Mouse (Mus musculus) layer of hippocampus, postnatal 14 days (tissue): ENCODE results near the gene Man2a1. TPM values are rescaled to one million over a fixed set of nuclear protein-coding genes. Genes with fewer than 3 reads are reported as not detected.
A peak's percentile ranks its signal among the peaks of the same experiment; 100 is the strongest.

ENCODE experiments used
- DNase-seq, 2 experiments: peaks; one replicate each; pipeline ENCODE4 v3.0.0; 2021 to 2022; ENCODE audit warnings: low spot score in 2 of 2, mixed read lengths in 1 of 2
- long read RNA-seq, 2 experiments: library from polyadenylated mRNA; stranded (forward); transcript quantifications; one replicate each; pipeline ENCODE4 v2.0.0; 2021
- total RNA-seq, 2 experiments: library from RNA; stranded (reverse); gene quantifications; 2 replicates each; pipeline ENCODE4 v1.2.3; 2021

The Man2a1 gene
- total RNA-seq, result 10 to 100 TPM; 14.2 to 18.8 TPM
- long read RNA-seq, experiment 1, partial matches to known transcripts, result 0 of 1 reads
- long read RNA-seq, experiment 1, other reads (novel, unspliced or antisense), result 1 of 1 reads
- long read RNA-seq, experiment 2, full-length matches to known transcripts, result 1 of 4 reads
- long read RNA-seq, experiment 2, partial matches to known transcripts, result 0 of 4 reads
- long read RNA-seq, experiment 2, other reads (novel, unspliced or antisense), result 3 of 4 reads

DNA sequence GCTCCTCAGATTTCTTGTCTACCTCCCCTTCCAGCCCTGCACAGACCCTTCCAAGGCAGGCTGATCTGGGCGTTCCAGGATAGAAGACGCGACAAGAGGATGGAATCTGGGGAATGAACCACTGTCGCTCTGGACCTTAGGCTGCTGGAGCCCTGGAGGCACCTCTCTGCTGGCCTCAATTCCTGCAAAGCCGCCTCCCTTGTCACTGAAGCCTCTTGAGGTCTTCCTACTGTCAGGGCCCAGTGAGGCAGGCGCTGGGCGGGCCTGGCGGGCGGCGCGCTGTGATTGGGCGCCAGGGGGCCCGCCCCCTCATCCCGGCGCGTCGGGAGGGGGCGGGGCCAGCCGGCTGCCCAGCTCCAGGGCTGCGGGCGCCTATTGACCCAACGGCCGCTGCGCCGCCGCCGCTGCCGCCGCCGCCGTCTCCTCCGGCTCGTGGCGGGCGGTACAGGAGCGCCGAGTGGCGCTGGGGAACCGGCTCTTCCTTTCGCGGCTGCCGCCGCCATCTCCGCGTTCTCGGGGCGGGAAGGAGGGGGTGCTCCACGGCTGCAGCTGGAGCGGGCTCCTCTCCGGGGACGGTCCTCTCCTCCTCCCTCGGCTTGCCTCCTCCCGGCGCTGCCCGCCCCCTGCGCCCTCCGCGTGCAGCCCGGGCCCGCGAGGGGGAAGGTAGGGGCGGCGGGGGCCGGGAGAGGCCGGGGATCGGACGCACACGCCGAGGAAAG lies at the start of gene Man2a1:
Gene Man2a1, plus strand, starts transcription at position 365 of the 719 bp plus-strand sequence.
- DNase-seq, result peak; percentile 82 to 85

DNA sequence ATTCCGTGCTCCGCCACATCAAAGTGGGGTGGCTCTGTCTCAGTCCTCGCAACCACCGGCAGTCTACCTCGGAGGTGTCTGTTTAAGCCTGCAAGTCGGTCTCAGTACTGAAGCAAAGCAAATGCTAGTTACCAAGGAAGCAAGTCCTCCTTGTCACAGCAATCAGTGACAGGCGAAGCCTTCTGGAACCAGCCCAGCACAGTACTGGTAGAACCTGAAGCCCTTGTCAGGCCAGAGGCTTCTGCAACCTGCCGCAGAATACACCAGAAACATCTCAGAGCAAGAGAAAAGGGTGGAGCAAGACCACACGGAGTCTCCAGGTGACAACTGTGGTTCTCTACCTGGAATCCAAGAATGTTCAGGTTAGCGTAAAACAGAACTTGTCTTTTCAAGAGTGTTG lies 47.2 kb upstream of the Man2a1 start:
- DNase-seq, result no peak

DNA sequence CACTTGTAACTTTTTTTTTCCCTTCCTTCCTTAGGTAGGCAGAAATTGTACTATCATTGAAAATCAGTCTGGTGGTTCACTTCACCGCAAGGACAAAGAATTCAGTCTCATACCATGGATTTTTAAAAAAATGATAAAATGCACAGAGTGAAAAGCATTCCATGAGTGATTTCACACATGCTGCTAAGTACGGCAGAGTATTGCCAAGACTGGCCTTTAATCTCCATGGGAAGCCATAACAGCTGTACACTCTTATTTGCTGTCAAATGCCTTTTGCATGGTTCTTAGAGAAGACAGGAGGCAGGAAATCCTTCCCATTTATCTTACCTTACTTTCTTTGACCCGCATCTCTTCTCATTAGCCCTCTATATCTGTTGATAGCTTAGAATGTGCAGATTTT lies 45.6 kb upstream of the Man2a1 start:
- DNase-seq, result no peak

DNA sequence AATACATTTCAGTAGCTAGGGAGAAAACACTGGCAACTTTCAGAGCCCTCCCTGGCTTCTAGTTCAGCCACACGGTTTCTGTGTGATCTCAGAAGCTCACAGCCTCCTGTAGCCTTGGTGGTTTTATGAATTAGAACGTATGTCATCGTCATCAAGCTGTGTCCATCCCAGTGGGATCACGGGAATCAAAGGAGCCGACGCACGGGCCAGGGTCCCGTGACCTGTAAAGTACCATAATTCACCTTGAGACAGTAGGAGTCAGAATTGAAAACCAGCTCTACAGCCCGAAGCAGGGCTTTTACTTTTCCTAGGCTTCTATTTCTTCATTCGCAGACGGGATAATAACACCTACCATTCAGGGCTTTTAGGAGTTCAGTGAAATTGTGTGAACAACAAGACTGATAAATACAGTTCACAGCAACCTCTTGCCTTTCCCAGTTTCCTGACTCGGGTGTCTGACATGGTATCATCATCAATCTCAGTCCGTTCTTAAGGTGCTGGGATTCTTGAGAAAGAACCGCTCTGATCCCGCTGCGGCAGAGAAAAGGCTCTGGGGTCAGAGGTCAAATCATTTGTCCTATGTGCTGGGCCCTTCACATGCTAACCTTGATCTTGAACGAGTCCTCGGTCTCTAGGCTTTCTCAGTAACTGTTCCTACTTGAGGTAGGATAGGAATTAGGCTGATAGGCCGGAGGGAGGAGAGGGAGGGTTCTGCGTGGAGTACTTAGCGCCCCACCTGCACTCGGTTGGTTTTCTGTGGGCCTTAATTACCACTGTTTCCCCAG lies 43.7 kb upstream of the Man2a1 start:
- DNase-seq, result no peak

DNA sequence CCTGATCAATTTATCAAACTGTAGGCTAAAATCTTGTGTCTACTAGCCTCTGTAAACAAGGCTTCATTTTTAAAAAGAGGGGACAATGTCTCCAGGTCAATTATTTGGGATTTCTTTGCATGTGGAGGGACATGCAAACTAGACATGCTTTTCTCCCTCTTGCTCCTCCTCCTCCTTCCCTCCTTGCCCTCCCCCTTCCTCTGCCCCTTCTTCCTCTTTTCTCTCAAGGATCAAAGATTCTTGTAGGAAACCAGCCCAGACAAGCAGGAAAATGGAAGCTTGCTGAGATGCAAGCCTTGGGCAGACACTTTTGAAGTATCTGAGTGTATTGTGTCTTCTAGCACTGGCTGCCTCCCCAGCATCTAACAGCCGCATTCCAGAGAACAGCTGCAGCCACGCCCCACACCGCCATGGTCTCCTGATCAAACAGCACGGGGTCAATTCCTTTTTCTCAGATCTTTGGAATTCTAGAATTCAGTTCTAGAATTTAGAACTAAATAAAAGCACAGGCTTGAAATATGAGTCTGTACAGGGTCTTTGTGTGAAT lies 41.5 kb upstream of the Man2a1 start:
- DNase-seq, result no peak

DNA sequence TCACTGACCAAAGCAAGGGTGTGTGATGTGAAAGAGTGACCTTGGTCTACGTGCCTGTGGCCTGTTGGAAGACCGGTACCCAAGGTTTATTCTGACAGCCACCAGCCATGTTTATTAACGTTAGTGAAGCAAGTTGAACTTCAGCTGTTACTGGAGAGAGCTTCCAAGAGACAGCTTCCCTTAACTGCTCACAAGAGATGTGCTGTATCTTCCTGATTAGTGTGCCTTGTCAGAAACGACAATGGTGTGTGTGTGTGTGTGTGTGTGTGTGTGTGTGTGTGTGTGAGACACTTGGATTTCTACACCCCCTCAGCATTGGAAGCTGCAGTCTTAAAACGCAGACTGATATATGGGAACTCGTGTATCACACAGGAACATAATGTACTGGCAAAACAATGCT lies 34.1 kb upstream of the Man2a1 start:
- no peak for DNase-seq

DNA sequence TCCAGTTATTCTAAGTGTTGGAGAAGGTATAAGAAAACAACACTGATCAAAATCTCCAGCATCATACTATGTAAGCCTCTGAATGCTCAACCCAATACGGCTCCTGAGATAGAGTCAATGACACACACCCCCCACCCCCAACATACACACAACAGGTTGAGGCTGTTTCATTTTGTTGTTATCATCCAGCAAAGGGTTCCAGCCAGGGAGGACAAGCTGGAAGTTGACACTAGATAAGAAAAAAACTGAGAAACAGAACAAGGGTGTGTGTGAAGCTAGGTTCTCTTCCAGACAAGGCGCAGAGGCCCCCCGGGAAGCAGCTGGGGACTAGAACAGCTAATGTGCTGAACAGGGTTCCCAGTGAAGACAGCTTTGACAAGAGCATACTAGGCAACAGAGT lies 33.0 kb upstream of the Man2a1 start:
- no peak for DNase-seq

DNA sequence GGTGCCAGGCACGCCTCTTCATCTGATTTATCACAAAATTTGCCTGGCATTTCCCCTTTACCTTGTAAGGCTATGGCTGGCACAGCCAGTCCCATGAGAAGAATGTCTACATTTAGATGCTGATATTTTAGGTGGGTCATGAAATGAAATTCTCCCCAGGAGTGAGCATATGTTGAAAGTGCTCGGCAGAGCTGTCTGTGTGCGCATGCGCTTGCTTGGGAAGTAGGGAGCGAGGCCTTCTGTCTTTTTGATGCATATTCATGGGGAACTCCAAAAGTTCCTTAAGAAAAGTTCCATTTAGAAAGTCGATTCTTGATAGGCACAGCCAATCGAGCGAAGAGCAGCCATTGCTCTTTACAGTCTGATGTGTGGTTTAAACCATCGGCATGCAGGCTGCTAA lies 26.6 kb upstream of the Man2a1 start:
- peak in 1 of 2 experiments; percentile 17 for DNase-seq

DNA sequence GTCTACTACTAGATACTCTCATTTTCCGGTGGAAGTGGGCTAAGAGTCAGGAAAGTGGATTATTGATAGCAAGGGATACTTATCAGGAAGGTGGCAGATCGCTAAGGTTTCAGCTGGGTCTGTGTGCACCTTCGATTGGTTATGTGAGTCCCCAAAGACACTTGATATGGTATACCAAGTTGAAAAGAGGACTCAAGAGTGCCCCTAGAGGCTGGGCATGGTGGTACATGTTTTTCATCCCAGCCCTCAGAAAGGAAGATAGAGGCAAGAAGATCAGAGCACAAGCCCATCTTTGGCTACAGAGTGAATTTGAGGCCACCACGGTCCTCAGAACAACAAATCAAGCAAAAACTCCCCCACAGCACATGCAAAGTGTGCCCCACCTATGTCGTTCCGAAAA lies 25.3 kb upstream of the Man2a1 start:
- no peak for DNase-seq

DNA sequence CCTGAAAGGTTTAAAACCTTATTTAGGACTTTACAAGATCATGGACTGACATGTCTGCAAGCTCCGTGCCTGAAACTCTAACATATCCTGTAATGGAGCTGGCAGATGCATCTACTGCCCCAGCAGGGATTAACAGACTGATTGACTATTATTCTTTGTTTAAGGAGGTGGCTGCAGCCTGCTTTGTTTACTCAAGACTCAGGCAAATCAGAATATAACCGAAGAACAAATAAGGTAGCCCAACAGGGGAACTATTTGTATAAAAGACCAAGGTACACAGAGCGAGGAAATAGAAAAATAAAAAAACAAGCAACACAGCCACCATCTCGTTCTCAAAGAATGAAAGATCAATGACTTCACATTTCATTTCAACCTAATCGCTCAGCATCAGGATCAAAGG lies 23.1 kb upstream of the Man2a1 start:
- no peak for DNase-seq

DNA sequence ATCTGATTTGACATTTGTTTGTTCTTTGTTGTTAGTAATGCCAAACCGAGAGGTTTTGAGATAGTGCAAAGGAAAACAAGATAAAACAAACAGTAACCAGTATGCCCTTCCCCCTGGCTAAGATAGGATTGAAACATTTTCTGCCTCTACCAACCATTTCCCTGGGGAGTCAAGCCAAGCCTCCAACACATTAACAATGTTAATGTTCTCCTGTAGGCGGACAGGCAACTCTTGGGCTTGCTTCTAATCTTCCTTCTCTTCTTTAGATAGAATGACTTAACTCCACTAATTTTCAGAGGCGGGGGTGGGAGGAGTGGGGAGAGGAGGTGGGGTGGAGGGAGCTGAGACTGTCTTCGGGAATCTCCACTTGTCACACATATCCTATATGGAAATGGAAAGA lies 22.2 kb upstream of the Man2a1 start:
- DNase-seq, result no peak

DNA sequence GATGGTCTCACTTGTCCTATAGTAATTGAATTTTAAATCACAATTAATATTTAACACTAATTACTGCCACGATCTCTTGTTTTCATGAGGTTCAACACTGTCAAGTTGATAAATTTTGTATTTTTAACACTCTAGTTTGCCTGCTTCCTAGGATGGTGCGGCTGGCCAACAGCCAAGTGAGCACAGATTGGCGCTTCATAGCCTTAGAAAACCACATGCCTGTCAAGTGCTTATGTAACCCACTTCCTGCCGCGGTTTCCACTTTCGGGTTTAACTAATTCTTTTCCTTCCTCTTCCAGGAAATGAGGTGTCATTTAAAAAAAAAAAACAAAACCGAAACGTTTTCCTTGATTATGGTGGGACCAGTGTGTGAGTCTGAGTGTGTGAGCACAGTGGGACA lies 20.8 kb upstream of the Man2a1 start:
- peak; percentile 45 to 70 for DNase-seq

DNA sequence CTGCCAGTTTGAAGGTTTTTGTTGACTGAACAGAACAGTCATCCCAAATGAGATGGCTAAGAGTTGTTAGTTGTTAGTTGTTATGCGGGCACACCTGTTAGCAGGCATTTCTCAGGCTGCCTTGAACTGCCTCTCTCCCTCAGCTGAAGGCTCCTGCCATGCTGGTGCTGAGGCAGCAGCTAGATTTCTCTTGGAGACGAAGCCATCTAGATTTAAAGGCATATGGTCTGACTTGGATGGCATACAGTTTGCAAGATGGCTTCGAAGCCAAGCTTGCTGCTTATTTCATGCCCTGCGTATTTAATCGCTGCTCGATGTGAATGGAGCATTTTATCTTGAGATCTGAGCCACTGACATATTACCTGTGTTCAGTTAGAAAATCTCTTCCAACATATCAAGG lies 19.4 kb upstream of the Man2a1 start:
- DNase-seq, result peak in 1 of 2 experiments; percentile 15

DNA sequence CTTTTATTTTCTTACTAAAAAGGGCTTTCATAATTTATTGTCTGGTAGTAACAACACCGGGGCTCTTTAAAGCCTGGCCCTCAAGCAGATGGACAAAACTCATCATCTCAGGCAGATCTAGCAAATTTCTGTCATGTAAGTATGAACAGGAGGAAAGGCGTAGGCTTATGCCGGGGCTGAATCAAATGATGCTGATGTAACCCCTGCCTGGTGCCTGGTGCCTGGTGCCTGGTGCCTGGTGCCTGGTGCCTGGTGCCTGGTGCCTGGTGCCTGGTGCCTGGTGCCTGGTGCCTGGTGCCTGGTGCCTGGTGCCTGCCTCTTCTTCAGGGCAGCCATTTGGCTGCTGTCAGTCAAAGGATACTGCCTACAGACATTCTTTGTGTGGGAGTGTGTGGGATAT lies 18.6 kb upstream of the Man2a1 start:
- peak; percentile 27 for DNase-seq

DNA sequence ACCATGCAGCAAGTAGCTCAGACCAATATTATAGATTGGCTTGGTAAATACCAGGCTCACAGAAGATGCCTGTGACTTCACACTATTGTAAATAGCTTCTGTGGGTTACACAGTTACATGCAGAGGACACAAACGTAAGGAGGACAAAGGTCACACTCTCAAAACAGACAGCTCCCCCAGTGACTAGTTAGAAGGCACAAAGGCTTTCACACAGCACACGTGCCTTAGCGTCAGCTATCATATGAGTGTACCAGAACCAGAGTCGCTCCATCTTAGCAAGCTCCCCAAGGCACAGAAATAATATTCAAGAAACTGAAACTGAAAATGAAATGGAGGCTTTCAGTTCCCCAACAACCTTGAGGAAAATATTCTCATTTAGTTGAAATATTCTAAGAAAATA lies 10.1 kb upstream of the Man2a1 start:
- no peak for DNase-seq

DNA sequence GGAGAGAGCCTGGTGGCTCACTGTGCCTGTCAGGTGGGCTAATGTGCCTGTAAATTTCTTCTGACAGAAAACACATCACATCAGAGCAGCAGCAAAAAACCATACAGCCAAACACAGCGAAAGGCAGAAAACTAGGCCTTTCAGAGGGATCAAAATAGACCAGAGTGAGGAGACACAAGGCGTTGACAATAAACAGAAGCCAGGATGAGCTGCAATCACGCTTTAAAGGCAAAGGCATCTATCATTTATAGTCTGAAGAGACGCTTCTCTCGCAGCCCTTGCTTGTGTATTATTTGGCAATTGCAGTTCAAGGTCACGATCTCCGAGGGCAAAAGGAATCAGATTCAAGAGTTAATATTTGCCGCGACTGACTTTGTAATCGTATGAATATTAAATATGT lies 9.2 kb upstream of the Man2a1 start:
- no peak for DNase-seq

DNA sequence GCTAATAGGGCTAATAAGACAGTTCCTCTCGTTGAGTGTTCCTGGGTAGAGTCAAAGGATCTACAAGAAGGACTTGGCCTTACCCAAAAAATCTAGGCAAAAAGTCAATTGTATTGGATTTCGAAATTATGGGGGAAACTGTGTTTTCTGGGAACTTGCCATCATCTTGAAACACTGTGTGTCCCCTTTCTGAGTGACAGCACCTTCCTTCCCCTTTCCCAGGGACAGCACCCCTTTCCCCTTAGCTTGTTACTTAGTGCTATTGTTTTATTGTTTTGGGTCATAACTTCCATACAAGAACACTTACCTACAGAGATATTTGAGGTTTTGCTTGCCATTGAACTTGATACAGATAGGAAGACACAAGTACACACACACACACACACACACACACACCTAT lies 8.2 kb upstream of the Man2a1 start:
- DNase-seq, result no peak

DNA sequence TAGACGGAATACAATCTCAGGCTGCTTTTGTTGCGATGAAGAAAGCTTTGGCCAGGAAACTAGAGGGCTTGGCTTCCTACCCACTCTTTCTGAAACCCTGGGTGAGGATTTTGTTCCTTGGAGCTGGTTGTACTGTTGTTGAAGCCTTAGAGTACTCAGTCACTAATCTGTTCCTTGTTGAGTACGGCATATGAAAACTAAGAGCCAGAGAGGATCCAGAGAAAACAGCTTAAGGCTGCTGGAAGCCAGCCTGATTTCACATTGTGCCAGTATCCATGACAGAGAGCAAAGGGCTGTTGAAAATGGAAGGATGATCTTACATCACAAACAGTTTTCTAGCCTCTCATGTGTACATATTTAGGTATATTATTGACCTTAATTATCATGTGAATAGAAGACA lies 7.7 kb upstream of the Man2a1 start:
- DNase-seq, result no peak

DNA sequence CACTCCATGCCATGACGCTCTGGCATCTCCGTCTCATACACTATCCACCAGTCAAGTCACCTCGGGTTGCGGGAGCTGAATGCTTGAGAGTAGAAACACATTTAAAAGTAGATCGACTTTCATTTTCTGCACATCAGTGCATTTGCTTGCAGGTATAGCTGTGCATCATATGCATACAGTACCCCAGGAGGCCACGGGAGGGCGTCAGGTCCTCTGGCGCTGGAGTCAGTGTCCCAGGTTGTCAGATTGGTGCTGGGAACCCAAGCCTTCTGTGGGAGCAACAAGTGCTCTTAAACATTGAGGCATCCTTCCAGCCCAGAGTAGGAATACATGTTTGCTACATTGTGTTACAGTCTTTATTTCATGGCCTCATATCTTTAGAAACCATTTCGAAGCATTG lies 2.8 kb upstream of the Man2a1 start:
- DNase-seq, result no peak

DNA sequence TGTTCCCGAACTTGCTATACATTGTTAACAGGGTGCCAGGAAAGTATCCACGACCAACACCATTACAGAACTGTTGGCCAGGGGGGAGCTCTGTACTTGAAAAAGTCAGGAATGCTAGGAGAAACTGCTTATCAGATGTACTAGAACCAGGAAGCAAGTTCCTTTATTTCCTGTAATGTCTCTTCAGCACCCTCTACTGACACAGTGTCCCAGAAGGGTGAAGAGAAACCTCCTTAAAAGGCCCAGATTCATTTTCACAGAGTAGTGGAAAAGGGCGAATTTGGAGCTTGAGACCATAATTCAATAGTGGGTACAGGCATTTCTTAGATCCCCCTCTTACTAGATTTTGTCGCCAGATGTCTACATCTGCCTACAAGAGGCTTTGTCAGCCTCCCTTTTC lies 620 bp upstream of the Man2a1 start:
- DNase-seq, result peak in 1 of 2 experiments; percentile 69

DNA sequence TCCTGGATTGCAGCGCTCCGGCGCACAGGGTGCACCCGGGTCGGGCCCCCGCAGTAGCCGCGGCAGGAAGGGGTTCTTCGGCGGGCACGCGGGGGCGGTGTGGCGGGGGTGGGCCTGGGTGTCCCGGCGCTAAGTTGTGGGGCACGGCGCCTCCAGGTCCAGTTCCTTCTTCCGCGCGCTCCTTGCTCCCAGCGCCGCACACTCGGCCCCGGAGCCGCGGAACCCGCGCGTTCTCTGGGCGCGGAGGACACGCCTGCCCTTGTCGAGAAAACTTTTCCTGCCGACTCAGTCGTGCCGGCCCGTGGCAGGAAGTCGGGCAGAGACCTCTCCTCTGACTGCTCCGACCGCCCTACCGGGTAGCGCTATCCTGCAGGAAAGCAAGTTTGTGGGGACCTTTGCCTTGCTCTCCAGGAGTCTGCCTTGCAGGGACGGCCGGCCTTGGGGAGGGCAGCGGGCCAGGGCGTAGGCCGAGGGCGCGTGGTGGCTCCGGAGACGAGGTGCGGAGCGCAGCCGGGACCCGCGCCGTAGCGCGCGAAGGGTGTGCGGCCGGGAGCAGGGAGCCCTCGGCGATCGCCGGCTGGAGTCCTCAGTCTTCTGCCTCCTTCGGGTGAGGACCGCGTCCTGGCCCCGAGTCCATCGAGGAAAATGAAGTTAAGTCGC lies 685 bp downstream of the Man2a1 start:
- peak in 1 of 2 experiments; percentile 41 for DNase-seq
